Mouse (Mus musculus): ENCODE data around the gene Ndrg4. TPM values are rescaled to one million over a fixed set of nuclear protein-coding genes. Genes with fewer than 3 reads are reported as not detected.

Ndrg4 gene
- total and polyA plus RNA-seq, 3 experiments, result 1.6 to 2.1 (median 1.7) TPM

GRCm38 (mm10) chr8:95653351-95653750, 23.4 kb upstream of the Ndrg4 start:
- Histone ChIP-seq H3K27me3 (replicated peaks) (no peaks in the 10 kb centered on the region), H3K79me2 (replicated peaks; ENCODE audit: control insufficient read depth, extremely low read depth, insufficient read depth, poor library complexity, severe bottlenecking) (no peaks in the 10 kb centered on the region), H3K36me3 (replicated peaks in 1 of 2; ENCODE audit: control insufficient read depth in 1 of 2, insufficient read depth in 1 of 2, low read length in 1 of 2) (peaks cover 0 to 2% of the 10 kb centered on the region in 2 experiments), H3K4me3 (replicated peaks in 1 of 3; ENCODE audit: low read depth in 2 of 3, low read length in 2 of 3, poor library complexity in 1 of 3) (no peak overlapping the region), H3K9me3 (replicated peaks; ENCODE audit: low read length) (no peaks in the 10 kb centered on the region), H3K9ac (ENCODE audit: insufficient read depth, low read depth) (no peak overlapping the region), H3K4me2 (ENCODE audit: insufficient read depth, low read depth, poor library complexity, severe bottlenecking) (no peak overlapping the region), H3K4me1 (ENCODE audit: control insufficient read depth in 1 of 2, insufficient read depth in 2 of 2) (peaks cover 0 to 12% of the 10 kb centered on the region in 2 experiments; a peak in 2 of 4 replicates), H3K27ac (ENCODE audit: insufficient read depth, low read depth) (no peak overlapping the region)
- dilution Hi-C loops (cut with MboI; ENCODE audit: extremely low pct_ligation_motif_present, extremely low pct_unique_long_range_greater_than_20kb, low sequenced_read_pairs) (no loop called here), in situ Hi-C loops (cut with MboI; ENCODE audit: low pct_ligation_motif_present, low pct_unique_long_range_greater_than_20kb, low sequenced_read_pairs) (no loop called here)
- TF ChIP-seq CHD1 (IDR thresholded peaks at IDR 0.05; ENCODE audit: low read depth, low read length) (no peak), MAFK (IDR thresholded peaks at IDR 0.05; ENCODE audit: insufficient replicate concordance, low read length) (no peak), NELFE (IDR thresholded peaks at IDR 0.05; ENCODE audit: low read depth, low read length) (no peak), KAT2A (IDR thresholded peaks at IDR 0.05; ENCODE audit: insufficient replicate concordance, low read length) (no peak), TBP (conservative IDR thresholded peaks at IDR 0.05; ENCODE audit: low read depth, low read length) (no peak), RCOR1 (conservative IDR thresholded peaks at IDR 0.05; ENCODE audit: low read depth, low read length) (no peak), PAX5 (IDR thresholded peaks at IDR 0.05; ENCODE audit: low read length) (no peak), E2F4 (IDR thresholded peaks at IDR 0.05; ENCODE audit: insufficient replicate concordance, low read depth, low read length) (no peak), USF2 (conservative IDR thresholded peaks at IDR 0.05; ENCODE audit: low read depth, low read length) (no peak), SMC3 (IDR thresholded peaks at IDR 0.05; ENCODE audit: low read depth, low read length) (no peak), POLR2AphosphoS2 (IDR thresholded peaks at IDR 0.05; ENCODE audit: low read depth, low read length) (no peak), MAX (IDR thresholded peaks at IDR 0.05; ENCODE audit: low read length) (no peak), BHLHE40 (IDR thresholded peaks at IDR 0.05; ENCODE audit: low read depth, low read length) (no peak), CHD2 (IDR thresholded peaks at IDR 0.05; ENCODE audit: low read length) (no peak), MXI1 (IDR thresholded peaks at IDR 0.05; ENCODE audit: low read depth, low read length) (no peak), HCFC1 (IDR thresholded peaks at IDR 0.05; ENCODE audit: low read depth, low read length) (no peak), ZKSCAN1 (IDR thresholded peaks at IDR 0.05; ENCODE audit: borderline replicate concordance, low read depth, low read length) (no peak), USF1 (IDR thresholded peaks at IDR 0.05; ENCODE audit: low read depth, low read length) (no peak), TCF12 (IDR thresholded peaks at IDR 0.05; ENCODE audit: low read depth, low read length) (no peak)
- no peak for DNase-seq (ENCODE audit: extremely low read depth)

- no peak for DNase-seq (ENCODE audit: extremely low read depth)
Measured at GRCm38 (mm10) chr8:95655831-95656230, 20.9 kb upstream of the Ndrg4 start.

More at GRCm38 (mm10) chr8:95655831-95656230, 20.9 kb upstream of the Ndrg4 start:
- dilution Hi-C loops (cut with MboI; ENCODE audit: extremely low pct_ligation_motif_present, extremely low pct_unique_long_range_greater_than_20kb, low sequenced_read_pairs) (no loop called here), in situ Hi-C loops (cut with MboI; ENCODE audit: low pct_ligation_motif_present, low pct_unique_long_range_greater_than_20kb, low sequenced_read_pairs) (no loop called here)
- Histone ChIP-seq H3K27me3 (replicated peaks) (no peaks in the 10 kb centered on the region), H3K36me3 (replicated peaks in 1 of 2; ENCODE audit: control insufficient read depth in 1 of 2, insufficient read depth in 1 of 2, low read length in 1 of 2) (peaks cover 0 to 2% of the 10 kb centered on the region in 2 experiments), H3K9me3 (replicated peaks; ENCODE audit: low read length) (no peaks in the 10 kb centered on the region), H3K27ac (ENCODE audit: insufficient read depth, low read depth) (no peak overlapping the region), H3K4me1 (ENCODE audit: control insufficient read depth in 1 of 2, insufficient read depth in 2 of 2) (peaks cover 0 to 20% of the 10 kb centered on the region in 2 experiments; a peak in 2 of 4 replicates), H3K4me2 (ENCODE audit: insufficient read depth, low read depth, poor library complexity, severe bottlenecking) (no peak overlapping the region), H3K4me3 (replicated peaks in 1 of 3; ENCODE audit: low read depth in 2 of 3, low read length in 2 of 3, poor library complexity in 1 of 3) (no peak overlapping the region), H3K9ac (ENCODE audit: insufficient read depth, low read depth) (no peak overlapping the region), H3K79me2 (replicated peaks; ENCODE audit: control insufficient read depth, extremely low read depth, insufficient read depth, poor library complexity, severe bottlenecking) (no peaks in the 10 kb centered on the region)
- TF ChIP-seq ZKSCAN1 (IDR thresholded peaks at IDR 0.05; ENCODE audit: borderline replicate concordance, low read depth, low read length), result no peak
- no peak for TF ChIP-seq USF1 (IDR thresholded peaks at IDR 0.05; ENCODE audit: low read depth, low read length)
- no peak for TF ChIP-seq E2F4 (IDR thresholded peaks at IDR 0.05; ENCODE audit: insufficient replicate concordance, low read depth, low read length)
- no peak for TF ChIP-seq MXI1 (IDR thresholded peaks at IDR 0.05; ENCODE audit: low read depth, low read length)
- TF ChIP-seq MEF2A (IDR thresholded peaks at IDR 0.05; ENCODE audit: borderline replicate concordance, low read depth, low read length), result no peak
- no peak for TF ChIP-seq CHD2 (IDR thresholded peaks at IDR 0.05; ENCODE audit: low read length)
- no peak for TF ChIP-seq JUND (conservative IDR thresholded peaks at IDR 0.05; ENCODE audit: low read depth, low read length)
- TF ChIP-seq UBTF (IDR thresholded peaks at IDR 0.05; ENCODE audit: low read depth, low read length), result no peak
- TF ChIP-seq ZNF384 (IDR thresholded peaks at IDR 0.05; ENCODE audit: low read depth, low read length), result no peak
- TF ChIP-seq USF2 (conservative IDR thresholded peaks at IDR 0.05; ENCODE audit: low read depth, low read length), result no peak
- TF ChIP-seq ELF1 (IDR thresholded peaks at IDR 0.05; ENCODE audit: low read depth, low read length), result no peak
- no peak for TF ChIP-seq BHLHE40 (IDR thresholded peaks at IDR 0.05; ENCODE audit: low read depth, low read length)
- TF ChIP-seq ZMIZ1 (IDR thresholded peaks at IDR 0.05; ENCODE audit: low read depth, low read length), result no peak
- no peak for TF ChIP-seq MYC (IDR thresholded peaks at IDR 0.05; ENCODE audit: low read depth, low read length)
- no peak for TF ChIP-seq CHD1 (IDR thresholded peaks at IDR 0.05; ENCODE audit: low read depth, low read length)
- TF ChIP-seq RAD21 (IDR thresholded peaks at IDR 0.05; ENCODE audit: low read depth, low read length), result no peak
- no peak for TF ChIP-seq NELFE (IDR thresholded peaks at IDR 0.05; ENCODE audit: low read depth, low read length)
- no peak for TF ChIP-seq MAZ (IDR thresholded peaks at IDR 0.05; ENCODE audit: low read depth, low read length)
